Mouse (Mus musculus) kidney, postnatal 10 days (tissue): ENCODE measurements at regions not wholly inside any gene's neighbourhood (a gene's known extent, or its start where the extent isn't known, plus 50 kb on each side); places are given as distances from the start of the nearest gene placed in this dataset.

Source experiments
- DNase-seq: peaks from one replicate; pipeline ENCODE4 v3.0.0; 2021; ENCODE audit warnings: mixed read lengths

- no peak for DNase-seq
Observed at GRCm38 (mm10) chrX:42332906-42333305, 156.6 kb upstream of the Tex13c2 start.

- DNase-seq = no peak
Observed at GRCm38 (mm10) chrX:42333631-42334030, 155.9 kb upstream of the Tex13c2 start.

GRCm38 (mm10) chrX:42334794-42335193 is 154.7 kb upstream of the Tex13c2 start:
- no peak for DNase-seq

- DNase-seq = no peak
Observed at GRCm38 (mm10) chrX:42336772-42337171, 152.7 kb upstream of the Tex13c2 start.

GRCm38 (mm10) chrX:42342362-42342761 is 147.1 kb upstream of the Tex13c2 start:
- no peak for DNase-seq

GRCm38 (mm10) chrX:42342951-42343879 is 146.3 kb upstream of the Tex13c2 start:
- peak; percentile 32 for DNase-seq

GRCm38 (mm10) chrX:42352610-42353254 is 136.8 kb upstream of the Tex13c2 start:
- no peak for DNase-seq

GRCm38 (mm10) chrX:42359381-42360172 is 129.9 kb upstream of the Tex13c2 start:
- no peak for DNase-seq

GRCm38 (mm10) chrX:42360173-42360931 is 129.1 kb upstream of the Tex13c2 start:
- peak; percentile 20 for DNase-seq

GRCm38 (mm10) chrX:42360973-42361372 is 128.5 kb upstream of the Tex13c2 start:
- DNase-seq = no peak

- no peak for DNase-seq
Observed at GRCm38 (mm10) chrX:42361400-42362028, 128.0 kb upstream of the Tex13c2 start.

- no peak for DNase-seq
Observed at GRCm38 (mm10) chrX:42364137-42364536, 125.4 kb upstream of the Tex13c2 start.

- DNase-seq = peak; percentile 41
Observed at GRCm38 (mm10) chrX:42373794-42374398, 115.6 kb upstream of the Tex13c2 start.

- no peak for DNase-seq
Observed at GRCm38 (mm10) chrX:42393836-42394556, 95.5 kb upstream of the Tex13c2 start.

GRCm38 (mm10) chrX:42396441-42396840 is 93.0 kb upstream of the Tex13c2 start:
- no peak for DNase-seq

- peak; percentile 38 for DNase-seq
Observed at GRCm38 (mm10) chrX:42398836-42399235, 90.7 kb upstream of the Tex13c2 start.

- no peak for DNase-seq
Observed at GRCm38 (mm10) chrX:42399343-42399742, 90.1 kb upstream of the Tex13c2 start.

- no peak for DNase-seq
Observed at GRCm38 (mm10) chrX:42401091-42401490, 88.4 kb upstream of the Tex13c2 start.

GRCm38 (mm10) chrX:42401564-42402334 is 87.7 kb upstream of the Tex13c2 start:
- DNase-seq = no peak

- DNase-seq = no peak
Observed at GRCm38 (mm10) chrX:42402335-42402605, 87.2 kb upstream of the Tex13c2 start.
